Mouse (Mus musculus) thymus, postnatal 36 days (tissue): ENCODE data around the gene Cyb561d2.

Experiments
- DNase-seq, 2 experiments: peaks; one replicate each; pipeline ENCODE4 v3.0.0; 2022; ENCODE audit warnings: mixed read lengths in 2 of 2

Gene Cyb561d2

DNA sequence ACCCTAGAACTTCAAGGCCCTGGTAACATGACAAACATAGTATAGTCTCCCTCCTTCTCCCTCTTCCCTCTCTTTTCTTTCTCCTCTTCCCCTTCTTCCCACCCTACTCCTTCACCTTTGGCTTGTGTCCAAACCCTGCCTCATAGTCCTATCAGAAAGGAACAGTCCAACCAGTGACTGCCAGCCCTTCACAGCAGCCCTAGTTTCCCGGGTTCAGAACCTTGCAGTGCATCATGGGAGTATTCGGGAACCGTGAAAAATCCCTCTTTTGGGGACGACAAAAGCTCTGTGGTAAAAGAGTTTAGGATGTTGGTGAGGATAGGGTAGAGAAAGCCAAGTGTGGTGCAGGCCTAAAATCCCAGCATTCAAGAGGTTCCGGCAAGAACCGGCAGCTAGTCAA, 21.7 kb downstream of the Cyb561d2 start:
- DNase-seq = no peak

DNA sequence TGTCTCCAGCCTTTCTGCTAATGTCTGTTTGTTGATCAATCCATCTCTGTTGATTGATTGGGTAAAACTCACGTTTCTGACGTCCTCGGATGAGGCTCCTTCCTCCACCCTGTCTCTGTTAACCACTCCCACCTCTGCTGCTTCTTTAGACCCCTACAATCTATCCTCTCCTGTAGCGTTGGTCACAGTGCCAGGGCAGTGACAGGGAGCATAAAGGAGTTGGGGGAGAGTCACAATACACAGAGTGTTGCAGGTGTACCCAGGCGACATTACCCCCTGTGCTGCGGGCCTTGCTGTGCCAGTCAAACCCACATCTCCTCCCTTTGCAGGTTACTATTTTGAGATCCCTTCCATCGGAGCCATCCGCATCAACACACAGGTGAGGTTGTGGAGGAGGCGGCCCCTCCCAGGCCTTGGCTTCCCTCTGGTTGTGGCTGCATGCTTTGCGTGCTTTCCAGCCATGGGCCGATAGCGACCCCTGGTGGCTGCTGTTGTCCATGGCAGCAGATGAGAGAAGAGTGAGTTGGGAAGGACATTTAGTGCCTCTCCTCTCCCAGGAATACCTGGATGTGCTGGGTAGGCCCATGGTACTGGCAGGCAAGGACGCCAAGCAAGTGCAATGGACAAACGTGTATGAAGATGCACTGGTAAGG, 27.6 kb downstream of the Cyb561d2 start:
- peak; percentile 77 to 81 for DNase-seq

DNA sequence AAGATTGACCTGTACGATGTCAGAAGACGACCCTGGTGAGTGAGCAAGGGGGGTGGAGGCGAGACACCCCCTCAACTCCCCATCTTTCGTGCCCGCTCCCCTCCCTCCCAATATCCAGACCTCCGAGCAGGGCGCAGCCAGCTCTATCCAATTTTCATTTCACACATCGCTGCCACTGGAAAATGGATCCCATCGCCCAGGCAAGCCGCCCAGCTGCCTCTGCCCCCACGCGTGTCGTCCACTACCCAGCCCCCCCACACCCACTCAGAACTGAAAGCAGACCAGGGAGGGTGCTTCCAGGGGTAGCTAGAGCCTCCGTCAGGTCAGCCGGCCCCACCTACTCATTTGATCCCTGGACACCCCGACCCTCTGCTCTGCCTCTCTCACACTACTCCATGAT, 29.7 kb downstream of the Cyb561d2 start:
- no peak for DNase-seq

DNA sequence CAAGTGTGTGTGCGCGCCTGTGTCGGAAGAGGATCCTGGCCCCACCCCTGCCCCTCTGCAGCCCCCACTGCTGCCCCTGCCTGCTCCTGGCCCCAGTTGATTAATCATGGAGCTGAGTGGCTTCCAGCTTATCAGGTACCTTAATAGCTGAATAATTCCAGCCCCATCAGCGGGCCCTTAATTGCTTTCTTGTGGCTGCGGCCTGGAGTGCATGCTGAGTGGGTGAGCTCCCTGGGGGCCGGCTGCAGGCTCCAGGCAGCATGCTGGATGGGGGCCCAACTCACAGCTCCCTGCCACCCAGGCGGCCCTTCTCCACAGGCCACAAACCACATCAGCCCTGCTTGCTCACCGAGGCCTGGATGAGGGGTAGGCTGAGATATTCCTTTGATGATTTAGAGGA, 30.6 kb downstream of the Cyb561d2 start:
- DNase-seq = no peak

DNA sequence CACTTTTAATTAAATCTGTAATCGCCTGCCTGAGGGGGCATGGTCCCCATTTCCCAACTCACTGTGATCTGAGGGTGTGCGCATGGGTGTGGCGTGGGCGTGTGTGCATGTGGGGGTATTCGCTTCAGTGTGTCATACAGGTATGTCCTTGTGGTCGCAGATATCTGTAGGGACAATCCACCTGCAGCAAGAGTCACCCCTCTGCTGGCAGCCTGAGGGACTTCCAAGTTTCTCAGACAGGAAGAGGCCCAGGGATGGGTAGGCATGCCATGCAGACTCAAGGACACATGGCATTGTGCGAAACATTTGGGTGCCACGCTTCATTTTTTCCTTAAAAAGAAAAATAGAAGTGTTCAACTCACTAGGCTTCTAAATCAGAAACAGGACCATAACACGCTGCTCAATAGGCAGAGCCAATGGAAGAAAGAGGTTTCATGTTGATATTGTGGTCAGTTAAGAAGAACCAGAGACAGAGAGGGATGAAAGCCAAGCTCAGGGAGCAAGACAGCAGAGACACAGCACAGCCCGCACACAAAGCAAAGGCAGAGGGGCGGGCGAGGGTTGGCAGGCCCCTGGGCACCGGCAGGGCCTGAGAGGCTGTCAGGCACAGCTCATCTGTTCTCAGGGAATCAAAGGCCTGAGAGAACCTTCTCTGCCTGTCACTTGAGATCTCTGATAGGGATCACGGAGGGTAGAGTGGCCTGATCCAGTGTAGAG, 31.5 kb downstream of the Cyb561d2 start:
- DNase-seq = no peak

DNA sequence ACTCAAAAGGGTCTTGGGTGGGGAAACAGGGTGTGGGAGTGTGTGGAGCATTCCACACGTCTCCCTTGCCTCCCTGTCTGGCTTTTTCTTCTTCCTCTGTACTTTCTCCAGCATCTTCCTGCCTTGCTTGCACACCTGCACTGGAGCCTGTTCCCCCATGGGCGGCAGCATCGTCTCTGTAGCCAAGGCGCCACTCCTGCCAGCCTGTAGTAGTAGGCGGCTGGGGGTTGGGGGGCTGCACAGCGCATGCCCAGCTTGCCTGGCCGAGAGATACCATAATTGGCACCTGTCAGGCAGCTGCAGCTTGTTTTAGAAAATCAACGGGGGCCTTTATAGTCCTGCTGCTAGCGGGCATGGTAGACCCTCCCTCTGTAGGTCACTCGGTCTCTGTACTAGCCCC, 33.7 kb downstream of the Cyb561d2 start:
- DNase-seq = peak in 1 of 2 experiments; percentile 33

DNA sequence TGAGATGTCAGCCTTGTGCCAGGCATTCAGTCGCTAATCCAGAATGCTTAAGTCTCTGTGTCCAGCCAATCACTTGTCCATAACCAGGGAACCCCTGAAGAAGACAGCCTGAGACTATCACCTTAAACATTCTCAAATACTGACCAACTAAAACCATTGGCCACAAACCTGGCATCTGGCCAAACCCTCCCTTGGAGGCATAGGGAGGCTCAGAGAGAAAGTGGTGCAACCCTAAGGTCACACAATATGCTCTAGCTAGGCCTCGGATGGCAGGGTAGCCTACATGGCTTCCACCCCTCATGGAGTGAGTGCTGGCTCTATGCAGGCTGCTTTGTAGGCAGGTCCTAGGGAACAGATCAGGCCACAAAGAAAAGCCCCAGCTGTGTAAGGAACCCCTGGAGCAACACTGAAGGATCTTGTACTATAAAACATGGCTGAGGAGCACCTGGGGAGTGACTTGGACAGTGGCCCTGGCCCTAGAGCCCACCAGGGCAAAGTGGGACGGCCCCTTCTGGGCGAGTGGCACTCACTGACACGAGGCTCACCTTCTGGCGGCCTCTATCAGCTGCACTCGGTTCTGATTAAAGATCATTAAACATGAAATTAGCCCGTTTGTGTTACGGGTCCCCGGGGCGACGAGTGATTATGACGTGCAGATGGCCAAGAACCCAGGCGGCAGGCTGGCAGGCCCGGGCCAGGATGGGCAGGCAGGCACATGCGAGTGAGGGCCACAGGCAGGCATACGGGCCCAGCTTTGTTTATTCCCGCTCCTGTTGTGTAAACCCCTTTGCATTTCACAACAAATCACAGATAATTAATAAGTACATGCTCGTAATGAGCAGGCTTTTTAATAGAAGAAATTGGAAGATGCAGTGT, 37.1 kb downstream of the Cyb561d2 start:
- DNase-seq = no peak

DNA sequence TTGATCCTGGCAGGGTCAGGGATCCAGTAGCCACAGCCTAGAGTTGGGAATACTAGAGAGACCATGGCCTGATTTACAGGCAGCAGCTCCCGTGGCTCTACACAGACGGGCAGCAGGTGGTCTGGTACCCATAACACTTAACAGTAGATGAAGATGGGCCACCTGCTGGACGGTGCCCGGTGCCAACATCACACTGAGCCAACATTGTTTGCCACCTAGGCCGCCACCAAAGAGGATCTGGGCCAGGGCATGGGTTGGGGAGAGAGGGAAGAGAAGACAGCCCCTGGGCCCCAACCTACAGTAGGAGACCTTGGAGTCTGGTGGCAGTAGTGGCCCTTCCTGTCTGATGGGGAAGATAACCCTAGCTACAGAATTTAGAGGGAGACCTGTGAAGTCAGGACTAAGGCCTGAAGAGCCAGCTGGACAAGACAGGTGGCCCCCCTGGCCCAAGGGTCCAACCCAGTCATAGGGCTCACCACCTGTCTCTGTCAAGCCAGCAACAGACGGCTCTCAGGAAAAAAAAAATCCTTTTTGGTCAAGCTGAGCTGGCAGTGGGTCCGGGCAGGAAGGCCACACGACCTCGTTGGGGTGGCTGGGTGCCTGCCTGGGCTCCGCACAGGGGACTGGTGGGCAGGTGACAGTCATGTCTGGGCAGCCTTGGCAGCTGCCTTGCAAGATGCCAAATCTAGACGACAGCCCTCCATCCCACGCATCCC, 39.7 kb downstream of the Cyb561d2 start:
- DNase-seq = no peak

DNA sequence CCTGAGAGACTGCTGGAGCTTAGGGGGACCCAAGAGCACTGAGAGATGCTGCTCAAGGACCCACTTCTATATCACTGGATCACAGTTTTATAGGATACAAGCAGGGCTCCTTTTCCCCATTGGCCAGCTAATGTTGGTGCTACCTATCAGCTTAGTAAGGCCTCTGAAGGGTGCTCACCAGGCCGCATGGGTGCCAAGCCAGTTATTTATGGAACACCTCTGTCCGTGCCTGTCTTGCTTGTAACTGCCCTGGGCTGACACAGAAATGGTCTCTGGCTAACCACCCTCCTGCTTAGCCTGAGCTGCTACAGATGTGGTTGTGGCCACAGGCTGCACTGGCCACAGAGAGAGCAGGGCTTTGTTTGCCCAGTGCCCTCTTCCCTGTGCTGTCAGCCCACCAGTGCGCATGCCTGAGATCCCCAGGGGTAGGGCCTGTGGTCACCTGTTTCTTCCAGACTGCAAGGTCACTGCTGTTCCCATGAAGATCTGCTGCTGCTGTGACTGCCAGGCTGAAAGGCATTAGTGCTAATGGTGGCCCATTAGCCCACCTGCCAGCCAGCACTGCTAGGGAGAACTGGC, 41.2 kb downstream of the Cyb561d2 start:
- DNase-seq = no peak

DNA sequence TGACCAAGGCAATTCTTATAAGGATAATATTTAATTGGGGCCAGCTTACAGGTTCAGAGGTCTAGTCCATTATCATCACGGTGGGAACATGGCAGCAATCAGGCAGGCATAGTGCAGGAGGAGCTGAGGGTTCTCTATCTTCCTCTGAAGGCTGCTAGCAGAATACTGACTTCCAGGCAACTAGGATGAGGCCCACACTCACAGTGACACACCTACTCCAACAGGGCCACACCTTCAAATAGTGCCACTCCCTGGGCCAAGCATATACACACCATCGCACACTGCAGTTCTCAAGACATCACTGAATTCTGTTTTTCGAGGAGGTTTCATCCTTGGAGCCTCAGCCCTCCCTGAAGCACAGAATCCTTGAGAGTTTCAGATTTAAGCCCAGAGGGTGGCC, 45.6 kb downstream of the Cyb561d2 start:
- DNase-seq = no peak

DNA sequence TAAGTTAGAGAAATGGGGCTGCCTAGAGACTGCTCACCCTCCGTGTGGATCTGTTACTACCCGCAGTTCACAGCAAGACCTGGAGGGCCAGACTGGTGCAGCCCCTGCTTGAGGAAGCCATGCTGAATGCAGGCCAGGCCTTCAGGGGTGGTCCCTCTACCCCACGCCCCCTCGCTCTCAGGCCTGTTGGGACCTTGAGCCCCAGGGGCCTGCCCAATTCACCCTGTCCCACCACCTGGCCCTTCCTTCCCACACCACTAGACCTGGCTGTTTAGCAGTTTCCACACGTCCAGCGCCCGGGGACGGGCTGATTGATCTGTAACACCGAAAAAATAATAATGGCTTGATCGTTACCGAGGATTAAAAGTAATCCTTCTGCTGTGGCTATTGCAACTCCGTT, 47.8 kb downstream of the Cyb561d2 start:
- DNase-seq = no peak

DNA sequence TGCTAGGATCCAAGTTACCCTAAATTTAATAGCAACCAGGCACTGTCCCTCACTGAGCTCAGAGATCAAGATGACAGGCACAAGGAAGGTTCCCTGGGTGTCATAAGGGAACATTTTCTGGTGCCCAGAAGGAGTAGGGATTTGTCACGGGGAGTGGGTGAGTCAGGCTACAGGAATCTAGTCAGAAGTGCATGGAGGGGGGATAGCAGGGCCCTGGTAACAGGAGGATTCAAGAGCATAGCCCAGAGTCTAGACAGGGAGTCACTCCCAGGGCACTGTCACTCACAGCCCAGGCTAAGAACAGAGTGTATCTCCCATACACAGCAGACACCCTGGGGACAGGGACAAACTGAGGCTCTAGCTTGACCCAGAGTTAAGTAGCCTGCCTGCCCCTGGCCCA, 48.5 kb downstream of the Cyb561d2 start:
- DNase-seq = no peak

DNA sequence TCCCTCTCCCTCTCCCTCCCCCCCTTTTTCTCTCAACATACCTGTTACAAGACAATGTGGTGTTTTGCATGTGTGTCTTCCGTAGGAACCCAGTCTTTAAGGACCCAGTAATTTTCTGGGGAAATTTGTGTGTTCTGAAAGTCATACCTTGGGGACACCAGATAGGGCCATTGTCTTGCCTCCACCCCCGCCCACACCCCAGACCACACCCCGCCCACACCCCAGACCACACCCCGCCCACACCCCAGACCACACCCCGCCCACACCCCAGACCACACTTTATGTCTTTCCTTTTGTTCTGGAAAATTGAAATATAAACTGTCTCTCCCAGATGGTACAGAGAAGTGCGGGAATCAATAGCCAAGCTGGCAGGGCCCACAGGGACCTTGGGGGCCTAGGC, 51.4 kb downstream of the Cyb561d2 start:
- DNase-seq = no peak

DNA sequence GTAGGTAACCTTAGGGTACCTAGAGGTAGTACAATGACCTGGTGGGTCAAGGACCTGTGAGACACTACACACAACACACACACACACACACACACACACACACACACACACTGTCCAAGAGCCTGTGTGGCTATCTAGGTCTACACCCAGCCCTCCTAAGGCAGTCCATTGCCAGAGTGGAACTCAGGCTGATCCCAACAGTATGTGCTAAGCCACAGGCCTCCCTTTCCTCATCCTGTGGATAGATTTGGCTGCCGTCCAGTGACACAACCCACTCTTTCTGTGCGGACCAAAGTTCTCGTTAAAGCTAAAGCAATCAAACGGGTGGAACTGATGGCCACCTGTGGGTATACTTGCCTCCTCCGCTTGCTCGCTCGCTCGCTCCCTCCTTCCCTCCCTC, 51.8 kb downstream of the Cyb561d2 start:
- no peak for DNase-seq
